Mouse (Mus musculus) brown adipose tissue, adult 24 weeks (tissue): Measurements from ENCODE around the gene Prnd. TPM values are rescaled to one million over a fixed set of nuclear protein-coding genes. Genes with fewer than 3 reads are reported as not detected.

Experiments
- H3K27ac ChIP-seq: fragments of 200-500 bp; replicated peaks from 2 replicates; pipeline ENCODE4 v1.5.1; 2012; ENCODE audit warnings: low read depth, mild to moderate bottlenecking, low read length
- H3K4me1 ChIP-seq: fragments of 200-500 bp; 2 replicates; pipeline ENCODE4 v1.6.1; 2012; ENCODE audit warnings: low read length, mixed read lengths; ENCODE audit not compliant: control insufficient read depth, insufficient read depth, insufficient read length
- H3K4me3 ChIP-seq: fragments of 200-500 bp; 2 replicates; pipeline ENCODE4 v1.5.1; 2012; ENCODE audit warnings: low read depth, mild to moderate bottlenecking, low read length, moderate library complexity; ENCODE audit not compliant: insufficient read depth
- polyA plus RNA-seq: library from polyadenylated mRNA; stranded (reverse); fragments of >200 nt; gene quantifications from 2 replicates; pipeline ENCODE4 v1.2.4, GENCODE M21; 2012; ENCODE audit not compliant: missing spikeins, insufficient read depth, insufficient read length

Prnd gene
- polyA plus RNA-seq, 1 experiment = 0.71 TPM

- Histone ChIP-seq H3K27ac (no peak overlapping the region), H3K4me1 (peaks cover 12% of the 10 kb centered on the region), H3K4me3 (no peak overlapping the region)
These were observed 679 bp upstream of the Prnd start for GRCm38 (mm10) chr2:131949767-131950597.

- Histone ChIP-seq H3K4me3 (peak overlapping the region; percentile 48), H3K4me1 (peaks cover 13% of the 10 kb centered on the region), H3K27ac (no peak overlapping the region)
These were observed 1.8 kb downstream of the Prnd start for GRCm38 (mm10) chr2:131952456-131952855.

GRCm38 (mm10) chr2:131952961-131953538, 2.4 kb downstream of the Prnd start:
- H3K4me3 ChIP-seq = peak overlapping the region; percentile 48
- H3K27ac ChIP-seq = no peak overlapping the region

GRCm38 (mm10) chr2:131953711-131954110, 3.0 kb downstream of the Prnd start:
- Histone ChIP-seq H3K4me1 (peaks cover 13% of the 10 kb centered on the region), H3K27ac (no peak overlapping the region), H3K4me3 (peak overlapping the region; percentile 48; the same call in 1 of the 2 replicates)

More at GRCm38 (mm10) chr2:131952961-131953538, 2.4 kb downstream of the Prnd start:
- H3K4me1 ChIP-seq = peaks cover 13% of the 10 kb centered on the region

GRCm38 (mm10) chr2:131954835-131955234, 4.2 kb downstream of the Prnd start:
- peak overlapping the region; percentile 48 for H3K4me3 ChIP-seq
- H3K27ac ChIP-seq = no peak overlapping the region
- peaks cover 10% of the 10 kb centered on the region for H3K4me1 ChIP-seq

GRCm38 (mm10) chr2:131955264-131955663, 4.6 kb downstream of the Prnd start:
- no peak overlapping the region for H3K27ac ChIP-seq

GRCm38 (mm10) chr2:131956336-131957256, 5.9 kb downstream of the Prnd start:
- H3K4me1 ChIP-seq = peaks cover 10% of the 10 kb centered on the region
- no peak overlapping the region; the same call in 1 of the 2 replicates for H3K27ac ChIP-seq

More at GRCm38 (mm10) chr2:131955264-131955663, 4.6 kb downstream of the Prnd start:
- peak overlapping the region; percentile 48 for H3K4me3 ChIP-seq
- H3K4me1 ChIP-seq = peaks cover 10% of the 10 kb centered on the region

GRCm38 (mm10) chr2:131957731-131958222, 7.1 kb downstream of the Prnd start:
- no peak overlapping the region for H3K4me3 ChIP-seq
- peaks cover 10% of the 10 kb centered on the region for H3K4me1 ChIP-seq
- H3K27ac ChIP-seq = no peak overlapping the region

More at GRCm38 (mm10) chr2:131956336-131957256, 5.9 kb downstream of the Prnd start:
- H3K4me3 ChIP-seq = no peak overlapping the region

GRCm38 (mm10) chr2:131961671-131962070, 11.0 kb downstream of the Prnd start:
- H3K27ac ChIP-seq = no peak overlapping the region
- no peaks in the 10 kb centered on the region; the same call in 1 of the 2 replicates for H3K4me1 ChIP-seq
- H3K4me3 ChIP-seq = no peak overlapping the region

GRCm38 (mm10) chr2:131970597-131970996, 19.9 kb downstream of the Prnd start:
- Histone ChIP-seq H3K4me1 (no peaks in the 10 kb centered on the region), H3K4me3 (no peak overlapping the region), H3K27ac (no peak overlapping the region)

- H3K4me1 ChIP-seq = no peaks in the 10 kb centered on the region
- no peak overlapping the region for H3K27ac ChIP-seq
- no peak overlapping the region for H3K4me3 ChIP-seq
These were observed 20.4 kb downstream of the Prnd start for GRCm38 (mm10) chr2:131971098-131971497.

GRCm38 (mm10) chr2:131976663-131977062, 26.0 kb downstream of the Prnd start:
- no peak overlapping the region for H3K4me3 ChIP-seq

GRCm38 (mm10) chr2:131980866-131981265, 30.2 kb downstream of the Prnd start:
- H3K27ac ChIP-seq = no peak overlapping the region
- no peaks in the 10 kb centered on the region for H3K4me1 ChIP-seq
- no peak overlapping the region for H3K4me3 ChIP-seq

More at GRCm38 (mm10) chr2:131976663-131977062, 26.0 kb downstream of the Prnd start:
- H3K4me1 ChIP-seq = no peaks in the 10 kb centered on the region
- H3K27ac ChIP-seq = no peak overlapping the region

- H3K4me3 ChIP-seq = no peak overlapping the region
- no peaks in the 10 kb centered on the region for H3K4me1 ChIP-seq
- H3K27ac ChIP-seq = no peak overlapping the region
These were observed 32.0 kb downstream of the Prnd start for GRCm38 (mm10) chr2:131982546-131983196.
